18 mouse cellular contexts compared by ENCODE assay signal in the genomic region with DNA sequence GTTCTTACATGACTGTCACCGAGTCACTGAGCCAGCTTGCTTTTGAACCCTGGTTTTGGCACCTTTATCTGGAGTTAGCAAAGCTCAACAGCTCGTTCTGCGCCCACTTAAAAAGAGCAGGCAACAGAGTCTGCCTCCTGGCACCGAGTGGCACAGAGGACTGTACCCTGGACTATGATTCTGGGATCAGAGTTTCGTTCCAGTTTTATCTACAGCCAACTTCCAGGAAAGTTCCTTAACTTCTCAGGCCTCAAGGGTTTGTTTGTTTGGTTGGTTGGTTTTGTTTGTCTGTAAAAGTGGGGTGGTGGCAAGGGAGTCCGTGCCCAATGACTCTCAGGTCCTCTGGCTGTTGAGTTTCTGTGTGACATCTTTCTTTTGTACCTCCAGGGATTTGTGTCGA. TPM values are rescaled to one million over a fixed set of nuclear protein-coding genes. Genes with fewer than 3 reads are reported as not detected.
"Had no signal": no experiment of that assay in that cellular context is flagged by ENCODE, and none has a peak within 500 bp of the region (broad histone marks: within the 10 kb centered on the region; RNA-seq: fewer than 3 reads in every experiment).

No protein-coding gene starts in this region.

- H3K9me3 ChIP-seq: hindbrain, embryonic 15.5 days; limb, embryonic 15.5 days; midbrain, embryonic 12.5 days; neural tube, embryonic 15.5 days had no signal

- H3K4me1 ChIP-seq: hindbrain, embryonic 15.5 days; midbrain, embryonic 12.5 days had no signal

- H3K36me3 ChIP-seq: hindbrain, embryonic 15.5 days; limb, embryonic 15.5 days; midbrain, embryonic 12.5 days; neural tube, embryonic 15.5 days had no signal

- H3K4me2 ChIP-seq: hindbrain, embryonic 15.5 days; limb, embryonic 15.5 days; midbrain, embryonic 12.5 days; neural tube, embryonic 15.5 days had no signal

- H3K27me3 ChIP-seq: hindbrain, embryonic 15.5 days; midbrain, embryonic 12.5 days; neural tube, embryonic 15.5 days had no signal

- H3K4me3 ChIP-seq: hindbrain, embryonic 15.5 days; layer of hippocampus, adult 2 months; limb, embryonic 15.5 days; midbrain, embryonic 12.5 days; myocyte; neural tube, embryonic 15.5 days had no signal

- DNase-seq: lung, adult 18-20 months; right cerebral cortex, adult 18-20 months; right cerebral cortex, postnatal 25 days; thymus, adult 2 months; thymus, postnatal 25 days had no signal

- H3K9ac ChIP-seq: hindbrain, embryonic 15.5 days; limb, embryonic 15.5 days; liver, embryonic 14.5 days; midbrain, embryonic 12.5 days; neural tube, embryonic 15.5 days had no signal

- H3K27ac ChIP-seq: hindbrain, embryonic 15.5 days; kidney, postnatal 0 days; layer of hippocampus, adult 2 months; limb, embryonic 15.5 days; liver, embryonic 14.5 days; midbrain, embryonic 12.5 days; neural tube, embryonic 15.5 days had no signal

RNA-seq across cellular contexts. Expression of a gene that starts 47.6 kb away (rescaled TPM):
- polyA plus RNA-seq: hindbrain, embryonic 11.5 days; limb, embryonic 11.5 days; liver, embryonic 14.5 days; myocyte; neural tube, embryonic 11.5 days; testis, adult 2 months; thymus, adult 2 months; urinary bladder, adult 2 months had no signal
